Mouse (Mus musculus) cerebral cortex, adult 2 months (tissue): ENCODE data around the gene Ptger2.

Experiments used
- WGBS: fragments of 180-500 bp; shearing (Covaris S2); methylation state at CpG from one replicate; pipeline ENCODE4 v1.1.7; 2018; 5-methylcytosine and 5-hydroxymethylcytosine counted together

The Ptger2 gene

DNA sequence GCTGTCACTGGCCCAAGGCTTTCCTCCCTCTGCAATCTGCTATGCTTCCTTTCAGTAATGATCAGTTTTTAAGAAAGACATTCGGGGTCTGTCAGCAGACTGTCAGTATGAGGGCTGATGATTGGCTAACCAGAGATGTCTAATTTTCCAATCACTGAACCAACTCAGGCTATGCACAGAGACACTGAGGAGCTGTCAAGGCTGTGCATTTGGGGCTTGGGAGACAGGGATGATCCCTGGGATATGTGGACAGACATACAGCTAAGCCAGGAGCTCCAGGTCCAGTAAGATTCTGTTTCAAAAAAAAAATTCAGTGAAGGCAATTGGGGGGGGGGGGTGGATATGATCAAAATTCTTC is 62.4 kb downstream of the Ptger2 start:
- WGBS, result 68% methylated on average over 1 of the region's 1 CpGs

DNA sequence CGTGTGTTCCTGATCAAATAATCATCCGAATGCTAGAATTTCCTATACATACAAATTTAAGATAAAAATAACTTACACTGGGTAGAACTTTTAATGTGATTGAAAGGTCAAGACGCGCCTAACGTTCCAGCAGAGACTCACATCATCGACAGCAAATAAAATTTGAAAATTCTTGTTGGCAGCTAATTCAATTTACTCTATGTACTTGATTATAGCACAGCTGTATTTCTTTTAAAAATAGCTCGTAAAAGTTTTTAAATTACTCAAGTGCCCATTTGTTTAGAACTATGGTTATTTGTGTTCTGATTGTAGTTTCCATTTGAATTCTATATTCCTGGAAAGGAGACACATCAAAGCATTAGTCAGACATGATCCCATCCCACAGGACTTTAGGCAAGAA is 63.1 kb downstream of the Ptger2 start:
- WGBS, result 87% methylated on average over 7 of the region's 7 CpGs
